Mouse (Mus musculus) kidney, adult 2 months (tissue): ENCODE measurements at regions not wholly inside any gene's neighbourhood (a gene's known extent, or its start where the extent isn't known, plus 50 kb on each side); places are given as distances from the start of the nearest gene placed in this dataset.

Source experiments
- DNase-seq: peaks from one replicate; pipeline ENCODE4 v3.0.0; 2021
- H3K27ac ChIP-seq: fragments of 200-500 bp; 2 replicates; pipeline ENCODE4 v1.5.1; 2012; ENCODE audit warnings: low read depth, low read length, control low read depth, inconsistent platforms; ENCODE audit not compliant: insufficient read depth
- H3K27me3 ChIP-seq: fragments of 200-500 bp; replicated peaks from 2 replicates; pipeline ENCODE4 v1.6.1; 2012; ENCODE audit warnings: mild to moderate bottlenecking, moderate library complexity, low read length, inconsistent platforms; ENCODE audit not compliant: control insufficient read depth, insufficient read depth
- H3K36me3 ChIP-seq: fragments of 200-500 bp; 2 replicates; pipeline ENCODE4 v1.6.1; 2012; ENCODE audit warnings: mild to moderate bottlenecking, moderate library complexity, low read length, inconsistent platforms; ENCODE audit not compliant: control insufficient read depth, insufficient read depth
- H3K4me1 ChIP-seq: fragments of 200-500 bp; 2 replicates; pipeline ENCODE4 v1.6.1; 2011; ENCODE audit warnings: low read length; ENCODE audit not compliant: control insufficient read depth, insufficient read depth
- H3K4me3 ChIP-seq: fragments of 200-500 bp; 2 replicates; pipeline ENCODE4 v1.5.1; 2011; ENCODE audit warnings: mild to moderate bottlenecking, low read depth, low read length, control low read depth; ENCODE audit not compliant: insufficient read depth
- CTCF ChIP-seq: fragments of 200-500 bp; conservative IDR thresholded peaks from 2 replicates; pipeline ENCODE4 v1.5.1; 2011; ENCODE audit warnings: low read depth, mild to moderate bottlenecking, control low read depth, low read length, moderate library complexity, mixed read lengths; ENCODE audit not compliant: insufficient read depth, insufficient read length
- POLR2A ChIP-seq: fragments of 200-500 bp; IDR thresholded peaks from one replicate; pipeline ENCODE4 v1.6.1; 2011; ENCODE audit warnings: low read depth, low read length, control low read depth
- WGBS: fragments of 180-500 bp; shearing (Covaris S2); methylation state at CpG from one replicate; pipeline ENCODE4 v1.1.7; 2018; 5-methylcytosine and 5-hydroxymethylcytosine counted together

GRCm38 (mm10) chrX:47330969-47331368, 561.8 kb downstream of the Smarca1 start:
- H3K36me3 ChIP-seq: no peaks in the 10 kb centered on the region
- no peaks in the 10 kb centered on the region for H3K4me1 ChIP-seq
- no peak for DNase-seq
- WGBS: 92% methylated on average over 1 of the region's 1 CpGs
- H3K27ac ChIP-seq: no peak overlapping the region
- H3K4me3 ChIP-seq: no peak overlapping the region
- no peaks in the 10 kb centered on the region for H3K27me3 ChIP-seq
- TF ChIP-seq CTCF (no peak), POLR2A (no peak)

GRCm38 (mm10) chrX:47328817-47329216, 564.0 kb downstream of the Smarca1 start:
- Histone ChIP-seq H3K36me3 (no peaks in the 10 kb centered on the region), H3K27ac (no peak overlapping the region), H3K4me1 (no peaks in the 10 kb centered on the region), H3K27me3 (no peaks in the 10 kb centered on the region), H3K4me3 (no peak overlapping the region)
- DNase-seq: peak; percentile 10
- TF ChIP-seq POLR2A (no peak), CTCF (no peak)

- Histone ChIP-seq H3K27ac (no peak overlapping the region), H3K36me3 (no peaks in the 10 kb centered on the region), H3K4me3 (no peak overlapping the region), H3K27me3 (no peaks in the 10 kb centered on the region), H3K4me1 (no peaks in the 10 kb centered on the region)
- TF ChIP-seq CTCF (no peak), POLR2A (no peak)
- 80% methylated on average over 3 of the region's 3 CpGs for WGBS
- DNase-seq: no peak
Measured at GRCm38 (mm10) chrX:47315810-47316209, 577.0 kb downstream of the Smarca1 start.

GRCm38 (mm10) chrX:47307140-47307539, 585.6 kb downstream of the Smarca1 start:
- Histone ChIP-seq H3K27ac (no peak overlapping the region), H3K4me3 (no peak overlapping the region), H3K4me1 (no peaks in the 10 kb centered on the region), H3K27me3 (no peaks in the 10 kb centered on the region), H3K36me3 (no peaks in the 10 kb centered on the region)
- 76% methylated on average over 2 of the region's 2 CpGs for WGBS
- DNase-seq: no peak
- TF ChIP-seq POLR2A (no peak), CTCF (no peak)

- H3K4me1 ChIP-seq: no peaks in the 10 kb centered on the region
- 31% methylated on average over 2 of the region's 2 CpGs for WGBS
- no peak overlapping the region for H3K4me3 ChIP-seq
- no peaks in the 10 kb centered on the region for H3K36me3 ChIP-seq
- TF ChIP-seq POLR2A: no peak
- TF ChIP-seq CTCF: no peak
- no peaks in the 10 kb centered on the region for H3K27me3 ChIP-seq
- DNase-seq: no peak
- H3K27ac ChIP-seq: no peak overlapping the region
Measured at GRCm38 (mm10) chrX:47303547-47303946, 589.2 kb downstream of the Smarca1 start.

- peak; percentile 2 for DNase-seq
- H3K27ac ChIP-seq: no peak overlapping the region
- no peaks in the 10 kb centered on the region for H3K36me3 ChIP-seq
- no peak overlapping the region for H3K4me3 ChIP-seq
- TF ChIP-seq CTCF (peak; percentile 40), POLR2A (no peak)
- H3K27me3 ChIP-seq: no peaks in the 10 kb centered on the region
- H3K4me1 ChIP-seq: no peaks in the 10 kb centered on the region
Measured at GRCm38 (mm10) chrX:47292548-47293147, 600.1 kb downstream of the Smarca1 start.
